Mouse (Mus musculus) cerebellum, adult 2 months (tissue): Measurements from ENCODE around the gene Zfr.

Experiments used
- CTCF ChIP-seq: fragments of 200-500 bp; IDR thresholded peaks from 2 replicates; pipeline ENCODE4 v1.5.1; 2011; ENCODE audit warnings: low read depth, mild to moderate bottlenecking, control low read depth, low read length, moderate library complexity, borderline replicate concordance; ENCODE audit not compliant: insufficient read depth
- POLR2A ChIP-seq: fragments of 200-500 bp; IDR thresholded peaks from 2 replicates; pipeline ENCODE4 v1.6.1; 2011; ENCODE audit warnings: low read length, control low read depth, borderline replicate concordance; ENCODE audit not compliant: insufficient read depth

- no peak for TF ChIP-seq CTCF
- TF ChIP-seq POLR2A = no peak
Observed at GRCm38 (mm10) chr15:12194817-12195735, 77.4 kb downstream of the Zfr start.
